Mouse (Mus musculus) brain, embryonic 14.5 days (tissue): ENCODE measurements at regions not wholly inside any gene's neighbourhood (a gene's known extent, or its start where the extent isn't known, plus 50 kb on each side); places are given as distances from the start of the nearest gene placed in this dataset.

Source experiments
- DNase-seq: peaks from one replicate; pipeline ENCODE4 v3.0.0-alpha.2; 2011; ENCODE audit warnings: low read depth
- CTCF ChIP-seq: fragments of 200-500 bp; IDR thresholded peaks from 2 replicates; pipeline ENCODE4 v1.5.1; 2012; ENCODE audit warnings: inconsistent platforms, mild to moderate bottlenecking, moderate library complexity, borderline replicate concordance; ENCODE audit not compliant: insufficient read depth, insufficient read length; ENCODE audit errors: extremely low read depth
- POLR2A ChIP-seq: fragments of 200-500 bp; IDR thresholded peaks from 2 replicates; pipeline ENCODE4 v1.6.1; 2012; ENCODE audit warnings: mild to moderate bottlenecking, inconsistent platforms, borderline replicate concordance; ENCODE audit not compliant: poor library complexity, insufficient read depth, insufficient read length, severe bottlenecking; ENCODE audit errors: extremely low read depth

- peak; percentile 94 for DNase-seq
- TF ChIP-seq POLR2A, result no peak
- TF ChIP-seq CTCF, result peak; percentile 82
Measured at GRCm38 (mm10) chr16:26234113-26234512, 128.5 kb upstream of the P3h2 start.

GRCm38 (mm10) chr16:26231110-26231509 is 125.5 kb upstream of the P3h2 start:
- TF ChIP-seq POLR2A, result no peak
- TF ChIP-seq CTCF, result no peak

GRCm38 (mm10) chr16:26211418-26211817 is 105.8 kb upstream of the P3h2 start:
- TF ChIP-seq POLR2A (no peak), CTCF (no peak)
- no peak for DNase-seq

More at GRCm38 (mm10) chr16:26231110-26231509, 125.5 kb upstream of the P3h2 start:
- no peak for DNase-seq

GRCm38 (mm10) chr16:26199125-26199524 is 93.5 kb upstream of the P3h2 start:
- DNase-seq, result peak; percentile 70
- TF ChIP-seq POLR2A, result no peak
- 0 out of 2 replicates have a peak, but pooled peaks have one; percentile 9 for TF ChIP-seq CTCF

GRCm38 (mm10) chr16:26196345-26196744 is 90.8 kb upstream of the P3h2 start:
- TF ChIP-seq CTCF, result no peak
- no peak for TF ChIP-seq POLR2A
- peak; percentile 23 for DNase-seq

GRCm38 (mm10) chr16:26185288-26186281 is 80.0 kb upstream of the P3h2 start:
- TF ChIP-seq POLR2A (no peak), CTCF (no peak)

GRCm38 (mm10) chr16:26184647-26185262 is 79.2 kb upstream of the P3h2 start:
- TF ChIP-seq POLR2A, result no peak
- no peak for TF ChIP-seq CTCF
- peak; percentile 50 for DNase-seq

More at GRCm38 (mm10) chr16:26185288-26186281, 80.0 kb upstream of the P3h2 start:
- no peak for DNase-seq

- no peak for DNase-seq
- no peak for TF ChIP-seq CTCF
- TF ChIP-seq POLR2A, result no peak
Measured at GRCm38 (mm10) chr16:26183530-26183929, 77.9 kb upstream of the P3h2 start.

GRCm38 (mm10) chr16:26181716-26182115 is 76.1 kb upstream of the P3h2 start:
- DNase-seq, result no peak
- TF ChIP-seq CTCF, result no peak
- no peak for TF ChIP-seq POLR2A

GRCm38 (mm10) chr16:26171441-26171840 is 65.9 kb upstream of the P3h2 start:
- DNase-seq, result peak; percentile 80
- no peak for TF ChIP-seq POLR2A
- TF ChIP-seq CTCF, result no peak

GRCm38 (mm10) chr16:26169382-26169781 is 63.8 kb upstream of the P3h2 start:
- no peak for DNase-seq
- TF ChIP-seq CTCF (no peak), POLR2A (no peak)
